Mouse (Mus musculus) ES-CJ7 (cell line): ENCODE results near the gene Cntd1.
A peak's percentile ranks its signal among the peaks of the same experiment; 100 is the strongest.
"Not testable (repeated sequence)": the region's sequence is repeated elsewhere in the genome, so short reads cannot be mapped to it uniquely, and the experiment has no call there.

Experiments used
- DNase-seq: peaks from one replicate; pipeline ENCODE4 v3.0.0; 2011; ENCODE audit warnings: low read depth, low spot score

Cntd1 gene

DNA sequence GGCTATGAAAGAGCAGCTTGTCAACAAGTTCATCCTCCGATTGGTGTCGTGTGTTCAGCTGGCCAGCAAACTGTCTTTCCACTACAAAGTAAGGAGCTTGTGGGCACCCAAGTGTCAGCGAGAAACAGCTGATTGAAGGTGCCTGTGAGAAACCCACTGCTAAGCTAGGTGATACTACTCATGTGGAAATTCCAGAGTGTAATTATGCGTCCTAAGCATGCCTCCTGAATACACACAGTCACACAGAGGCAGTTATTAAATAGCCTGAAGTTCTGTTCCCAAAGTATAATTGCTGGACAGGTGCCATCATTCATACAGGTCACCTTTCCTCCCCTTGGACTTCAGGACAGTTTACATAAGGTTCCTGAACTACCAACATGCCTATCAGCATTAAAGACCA is 5.0 kb downstream of the Cntd1 start:
- DNase-seq, result no peak

DNA sequence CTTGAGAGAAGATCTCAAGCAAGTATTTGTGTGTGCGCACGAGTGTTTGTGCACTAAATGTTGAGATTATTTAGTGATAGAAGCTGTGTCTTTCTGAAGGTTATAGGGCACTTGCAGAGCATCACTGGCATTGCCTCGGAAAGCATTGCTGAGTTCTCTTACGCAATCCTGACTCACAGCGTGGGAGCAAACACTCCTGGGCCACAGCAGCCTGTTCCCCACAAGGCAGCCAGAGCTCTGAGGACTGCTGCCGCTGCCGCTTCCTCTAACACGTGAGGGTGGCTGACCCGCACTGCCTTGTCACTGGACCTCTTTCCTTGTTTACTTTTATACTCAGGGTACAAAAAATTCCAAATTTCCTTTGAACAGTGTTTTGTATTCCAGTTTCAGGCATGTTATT is 8.5 kb downstream of the Cntd1 start:
- no peak for DNase-seq

DNA sequence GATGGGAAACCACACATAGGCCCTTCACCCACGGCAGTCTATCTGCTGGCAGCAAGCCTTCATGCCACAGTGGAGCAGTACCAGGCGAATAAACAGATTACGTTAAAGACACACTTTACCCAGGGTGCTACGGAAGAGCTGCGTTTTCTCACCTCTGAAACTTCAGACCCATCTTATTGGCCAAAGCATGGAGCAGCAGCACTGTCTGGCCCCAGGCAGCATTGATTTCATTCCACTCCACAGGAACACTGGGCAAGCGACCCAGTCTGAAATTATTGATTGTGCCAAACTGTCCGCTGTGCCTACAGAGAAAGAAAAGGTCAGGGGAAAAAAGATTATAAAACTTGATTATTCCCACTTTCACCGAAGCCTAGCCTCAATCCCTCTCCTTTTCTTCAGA is 12.4 kb downstream of the Cntd1 start:
- no peak for DNase-seq

DNA sequence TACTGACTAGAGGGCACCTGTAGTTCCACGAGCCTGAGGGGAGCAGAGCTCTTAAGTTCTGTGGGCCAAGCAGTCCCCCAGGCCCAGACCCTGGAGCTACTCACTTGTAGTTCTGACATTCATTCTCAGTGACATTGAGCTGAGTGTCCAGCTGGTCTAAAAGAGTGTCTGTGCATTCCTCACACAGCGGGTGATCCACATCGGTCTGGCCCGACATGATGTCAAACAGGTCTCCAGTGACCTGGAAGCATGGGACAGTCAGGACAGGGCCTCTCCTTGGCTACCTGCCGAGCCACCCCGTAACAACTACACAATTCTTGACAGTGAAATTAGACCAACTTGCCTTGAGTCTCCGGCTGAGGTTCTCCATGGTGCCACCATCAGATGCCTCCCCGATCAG is 16.4 kb downstream of the Cntd1 start:
- DNase-seq, result no peak

DNA sequence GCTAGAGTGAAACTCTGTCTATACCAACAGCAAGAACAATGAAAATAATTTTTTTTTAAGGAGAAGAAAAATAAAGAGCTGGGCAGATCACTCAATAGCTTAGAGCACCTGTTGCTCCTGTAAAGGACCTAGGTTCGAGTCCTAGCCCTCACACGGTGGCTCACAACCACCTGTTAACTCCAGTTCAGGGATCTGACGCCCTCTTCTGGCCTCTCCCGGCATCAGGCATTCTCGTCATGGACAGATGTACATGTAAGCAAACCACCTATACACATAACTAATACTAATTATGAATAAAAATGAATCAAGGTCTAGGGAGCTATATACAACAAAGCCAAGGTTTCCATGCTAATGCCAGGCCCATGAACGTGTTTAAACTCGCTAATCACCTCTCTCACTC is 22.1 kb downstream of the Cntd1 start:
- DNase-seq, result peak; percentile 53

DNA sequence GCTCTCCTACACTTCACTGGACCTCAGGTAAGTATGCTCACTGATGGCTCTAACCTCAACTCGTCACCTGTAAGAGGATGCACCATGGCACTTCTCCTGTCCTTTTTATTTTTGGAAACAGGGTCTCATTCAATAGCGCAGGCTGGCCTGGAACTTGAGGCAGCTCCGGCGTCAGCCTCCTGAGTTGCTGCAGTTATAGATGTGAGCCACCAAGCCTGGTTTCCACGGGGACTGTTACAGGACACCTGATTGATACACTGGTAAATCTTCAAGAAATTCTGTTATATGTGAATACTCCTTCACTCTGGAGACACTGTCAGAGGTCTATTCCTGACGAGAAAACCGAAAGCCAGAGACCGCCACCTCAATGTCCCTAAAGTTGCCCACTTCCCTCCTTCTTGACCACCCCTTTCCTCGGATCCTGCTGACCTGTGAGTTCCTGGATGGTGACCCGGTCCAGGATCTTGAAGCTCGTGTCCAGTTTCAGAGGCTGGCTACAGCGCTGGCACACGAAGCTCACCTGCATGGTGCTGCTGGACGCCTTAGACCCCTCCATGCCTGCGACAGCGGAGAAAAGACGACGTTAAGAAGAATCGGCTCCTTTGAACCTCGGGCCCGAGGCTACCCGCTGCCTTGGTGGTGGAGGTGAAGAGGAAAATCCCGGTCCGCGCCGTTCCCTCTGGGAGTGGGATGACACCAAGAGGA is 22.6 kb downstream of the Cntd1 start:
- DNase-seq, result no peak

DNA sequence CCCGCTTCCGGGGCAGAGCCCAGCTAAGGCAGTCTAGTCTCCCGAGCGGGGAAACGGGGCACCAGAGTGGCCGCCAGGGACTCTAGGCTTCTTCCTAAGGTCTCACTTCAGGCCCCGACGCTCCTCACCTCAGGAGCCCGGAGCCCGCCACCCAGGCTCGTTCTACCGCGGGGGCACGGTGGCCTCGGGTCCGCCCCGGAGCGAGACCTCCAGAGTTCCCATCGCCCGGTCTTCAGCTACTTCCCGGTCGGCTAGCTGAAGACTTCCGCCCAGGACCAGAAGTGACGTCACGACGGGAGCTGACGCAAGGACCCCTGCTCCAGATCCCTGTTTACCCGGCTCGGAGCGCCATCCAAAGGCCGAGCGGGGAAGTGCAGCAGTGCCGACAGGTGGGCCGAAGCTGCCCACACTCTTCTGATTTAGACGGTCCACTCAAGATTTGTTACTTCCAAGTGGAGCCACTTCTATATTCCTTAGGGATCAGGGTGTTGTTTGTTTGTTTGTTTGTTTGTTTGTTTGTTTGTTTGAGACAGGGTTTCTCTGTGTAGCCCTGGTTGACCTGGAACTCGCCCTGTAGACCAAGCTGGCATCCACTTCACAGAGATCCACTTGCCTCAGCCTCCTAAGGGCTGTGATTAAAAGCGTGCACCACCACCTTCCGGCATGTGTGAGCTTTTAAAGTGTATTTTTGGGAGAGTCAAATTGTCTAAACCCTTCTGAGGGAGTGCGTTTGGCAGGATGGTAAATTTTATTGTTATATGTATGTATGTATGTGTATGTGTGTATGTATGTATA is 23.4 kb downstream of the Cntd1 start, which contains the start of gene Becn1:
TSS of gene Becn1 (minus strand) at position 283 of the 795 bp plus-strand sequence.
- DNase-seq, result peak; percentile 96

DNA sequence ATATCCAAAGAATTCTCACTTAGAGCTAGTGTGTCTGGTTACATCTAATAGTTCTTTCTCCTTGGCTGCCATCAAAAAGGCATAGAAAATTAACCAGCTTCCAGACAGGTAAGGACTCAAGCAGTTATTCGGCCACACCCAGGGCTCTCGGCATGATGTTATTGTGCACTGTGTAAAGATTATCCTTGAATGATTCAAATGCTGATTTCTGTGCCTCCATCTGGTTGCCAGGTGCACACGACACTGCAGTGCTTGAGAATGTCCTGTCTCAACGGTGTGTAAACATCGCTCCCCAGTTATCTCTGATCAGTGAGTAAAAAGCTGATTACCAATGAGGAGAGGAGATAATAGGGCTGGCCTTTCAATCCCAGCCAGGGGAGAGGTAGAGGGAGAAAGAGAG is 28.9 kb downstream of the Cntd1 start:
- peak; percentile 84 for DNase-seq

DNA sequence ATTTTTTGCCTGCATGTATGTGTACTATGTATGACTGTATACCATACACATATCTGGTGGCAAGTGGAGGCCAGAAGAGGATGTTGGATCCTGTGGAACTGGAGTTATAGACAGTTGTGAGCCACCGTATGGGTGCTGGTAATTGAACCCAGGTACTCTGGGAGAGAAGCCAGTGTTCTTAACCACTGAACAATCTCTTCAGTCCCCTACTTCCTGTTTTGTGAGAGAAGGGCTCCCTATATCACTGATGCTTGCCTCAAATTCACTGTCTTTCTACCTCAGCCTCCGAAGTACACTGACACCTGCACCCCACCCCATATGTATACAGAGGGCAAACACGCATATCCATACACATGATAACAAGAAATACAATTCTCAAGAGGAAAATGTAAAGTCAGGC is 32.3 kb downstream of the Cntd1 start:
- DNase-seq, result no peak

DNA sequence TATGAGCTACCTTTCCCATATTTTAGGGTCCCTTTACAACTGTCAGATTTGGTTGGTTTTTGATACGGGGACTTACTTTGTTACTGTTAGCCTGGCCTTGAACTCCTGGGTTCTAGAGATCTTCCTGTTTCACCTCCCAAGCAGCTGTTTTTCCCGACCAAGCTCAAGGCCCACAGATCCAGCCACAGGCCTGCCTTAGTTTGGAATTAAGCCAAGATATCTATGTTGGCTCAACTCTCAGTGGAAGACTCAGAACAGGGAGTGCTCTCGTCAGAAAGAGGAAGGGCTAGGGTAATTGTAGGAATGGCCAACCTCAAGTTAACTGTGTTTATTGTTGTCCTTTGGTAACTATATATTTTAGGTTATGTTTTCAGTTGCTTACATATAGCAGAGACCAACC is 33.3 kb downstream of the Cntd1 start:
- no peak for DNase-seq

DNA sequence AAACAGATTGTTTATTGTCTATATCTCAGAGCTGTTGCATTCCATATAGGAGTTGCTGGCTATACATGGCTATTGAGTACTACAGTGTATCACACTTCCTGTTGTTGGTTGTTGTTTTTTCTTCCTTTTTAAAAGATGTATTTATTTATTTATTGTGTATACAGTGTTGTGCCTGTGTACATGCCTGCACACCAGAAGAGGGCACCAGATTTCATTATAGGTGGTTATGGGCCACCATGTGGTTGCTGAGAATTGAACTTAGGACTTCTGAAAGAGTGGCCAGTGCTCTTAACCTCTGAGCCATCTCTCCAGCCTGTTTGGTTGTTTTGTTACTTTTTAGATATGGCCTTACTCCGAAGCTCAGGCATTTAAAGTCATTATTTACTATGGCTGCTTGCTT is 35.8 kb downstream of the Cntd1 start:
- no peak for DNase-seq

DNA sequence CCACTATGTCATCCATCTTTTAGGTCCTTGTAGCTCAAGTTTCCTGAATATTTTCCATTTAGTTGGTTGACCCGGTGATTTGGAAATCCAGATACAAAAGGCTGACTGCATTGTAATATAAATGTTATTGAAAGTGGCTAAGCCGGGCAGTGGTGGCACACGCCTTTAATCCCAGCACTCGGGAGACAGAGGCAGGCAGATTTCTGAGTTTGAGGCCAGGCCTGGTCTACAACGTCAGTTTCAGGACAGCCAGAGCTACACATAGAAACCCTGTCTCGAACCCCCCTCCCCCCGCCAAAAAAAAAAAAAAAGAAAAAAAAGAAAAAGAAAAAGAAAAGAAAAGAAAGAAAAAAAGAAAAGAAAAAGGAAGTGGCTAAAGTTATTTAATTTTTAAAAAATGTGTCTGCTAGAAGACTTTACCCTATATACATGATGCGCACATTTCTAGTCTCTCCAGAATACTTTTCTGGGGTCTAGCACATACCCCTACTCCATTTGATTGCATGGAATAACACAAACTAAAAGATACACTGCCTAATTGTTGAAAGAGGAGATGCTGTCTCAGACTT is 36.4 kb downstream of the Cntd1 start:
- DNase-seq, result no peak

DNA sequence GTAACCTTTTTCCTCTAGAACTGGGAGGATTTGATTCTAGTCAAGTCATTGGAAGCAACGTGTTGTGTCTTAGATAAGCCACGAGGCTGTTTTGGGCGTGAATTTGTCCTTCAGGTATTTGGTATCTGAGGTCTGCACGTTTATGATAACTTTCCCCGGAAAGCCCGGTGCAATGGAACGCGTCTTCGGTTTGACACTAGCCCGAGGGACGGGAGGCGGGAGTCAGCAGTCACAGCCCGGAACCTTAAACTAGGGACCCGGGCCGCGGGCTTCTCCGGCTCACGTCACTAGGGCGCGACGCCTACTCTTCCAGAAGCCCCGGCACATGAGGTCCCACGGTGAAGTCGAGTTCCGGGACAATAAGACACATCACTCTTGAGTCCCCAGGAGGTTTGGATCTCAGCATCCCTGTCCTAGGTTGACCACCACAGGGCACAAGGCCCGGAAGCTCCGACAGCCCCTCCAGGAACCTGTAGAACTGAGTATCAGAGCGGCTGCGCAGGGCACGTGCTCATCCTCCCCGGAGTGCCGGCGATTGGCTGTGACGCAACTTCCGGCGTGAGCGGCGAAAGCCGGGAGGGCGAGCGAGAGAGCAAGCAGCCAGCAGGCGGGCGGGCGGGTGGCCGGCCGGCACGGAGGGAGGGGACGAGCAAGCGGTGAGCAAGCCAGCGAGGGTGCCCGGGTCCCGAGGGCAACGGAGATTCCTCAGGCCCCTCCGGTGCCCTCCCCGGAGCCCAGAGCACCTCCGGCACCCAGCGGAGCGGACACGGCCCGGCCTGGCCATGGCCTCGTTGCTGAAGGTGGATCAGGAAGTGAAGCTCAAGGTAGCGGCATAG is 37.1 kb downstream of the Cntd1 start, which contains the start of gene Psme3:
TSS of gene Psme3 (plus strand) at position 549 of the 836 bp plus-strand sequence.
- DNase-seq, result peak; percentile 92

DNA sequence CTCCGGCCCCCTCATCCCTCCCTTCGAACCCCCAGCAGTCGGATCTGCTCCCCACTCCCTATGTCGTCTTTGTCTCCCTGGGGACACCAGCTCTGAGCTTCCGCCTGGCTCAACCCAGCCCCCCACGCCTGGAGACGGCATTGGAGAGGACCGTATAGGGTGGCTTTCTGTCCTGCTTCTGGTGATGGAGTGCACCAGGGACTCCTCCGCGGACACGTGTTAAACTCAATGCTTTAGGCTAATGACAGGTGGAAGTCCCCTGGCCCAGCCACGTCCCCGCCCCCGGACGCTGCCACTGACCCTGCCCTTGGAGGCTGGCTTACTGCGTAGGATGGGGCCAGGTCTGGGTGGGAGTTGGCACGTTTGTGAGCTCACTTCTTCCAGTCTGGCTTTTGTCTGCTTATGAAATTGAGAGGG is 37.7 kb downstream of the Cntd1 start:
- no peak for DNase-seq

DNA sequence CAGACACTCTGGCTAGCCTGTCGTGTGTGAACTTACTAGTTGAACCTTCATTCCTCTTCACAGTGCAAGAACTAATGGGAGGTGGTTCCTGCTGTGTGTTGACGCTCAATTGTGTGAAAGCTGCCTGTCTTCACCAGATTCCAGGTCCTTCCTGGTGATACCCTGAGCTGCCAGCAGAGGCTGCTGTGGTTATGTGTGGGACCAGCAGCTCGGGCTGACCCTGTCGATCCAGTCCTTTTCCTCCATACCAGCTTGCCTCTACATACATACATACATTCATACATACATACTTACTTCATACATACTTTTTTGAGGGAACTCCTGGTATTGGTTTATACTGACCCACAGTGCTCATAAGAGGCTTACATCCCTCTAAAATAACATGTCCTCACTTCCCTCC is 44.8 kb downstream of the Cntd1 start:
- DNase-seq, result peak; percentile 83

DNA sequence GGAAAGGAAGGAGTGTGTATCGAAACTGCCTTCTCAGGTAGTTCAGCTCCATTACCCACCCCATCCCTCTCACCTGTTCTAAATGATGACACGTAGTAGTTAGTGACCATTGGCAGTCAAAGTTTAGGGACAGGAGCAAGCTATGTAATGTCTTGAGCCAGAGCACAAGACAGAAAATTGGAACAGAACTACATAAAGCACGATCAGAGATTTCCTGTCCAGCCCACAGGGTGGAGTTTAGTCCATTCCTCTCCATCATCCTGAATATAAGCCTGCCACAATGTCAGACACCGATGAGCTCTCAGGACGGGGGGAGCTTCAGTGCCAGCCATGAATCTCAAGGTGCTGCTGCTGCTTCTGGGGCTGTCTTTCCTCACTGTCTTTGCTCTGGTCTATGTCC is 46.0 kb downstream of the Cntd1 start, which contains the start of gene Aoc2:
TSS of gene Aoc2 (plus strand) at position 301 of the 400 bp plus-strand sequence.
- DNase-seq, result no peak

DNA sequence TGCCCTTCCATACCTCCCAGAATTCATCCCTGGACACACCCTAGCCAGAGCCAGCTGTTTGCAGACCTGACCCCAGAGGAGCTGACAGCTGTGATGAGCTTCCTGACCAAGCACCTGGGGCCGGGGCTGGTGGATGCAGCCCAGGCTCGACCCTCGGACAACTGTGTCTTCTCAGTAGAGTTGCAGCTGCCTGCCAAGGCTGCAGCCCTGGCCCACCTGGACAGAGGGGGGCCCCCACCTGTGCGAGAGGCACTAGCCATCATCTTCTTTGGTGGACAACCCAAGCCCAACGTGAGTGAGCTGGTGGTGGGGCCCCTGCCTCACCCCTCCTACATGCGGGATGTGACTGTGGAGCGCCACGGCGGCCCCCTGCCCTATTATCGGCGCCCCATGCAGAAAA is 46.4 kb downstream of the Cntd1 start:
- DNase-seq, result not testable (repeated sequence)

DNA sequence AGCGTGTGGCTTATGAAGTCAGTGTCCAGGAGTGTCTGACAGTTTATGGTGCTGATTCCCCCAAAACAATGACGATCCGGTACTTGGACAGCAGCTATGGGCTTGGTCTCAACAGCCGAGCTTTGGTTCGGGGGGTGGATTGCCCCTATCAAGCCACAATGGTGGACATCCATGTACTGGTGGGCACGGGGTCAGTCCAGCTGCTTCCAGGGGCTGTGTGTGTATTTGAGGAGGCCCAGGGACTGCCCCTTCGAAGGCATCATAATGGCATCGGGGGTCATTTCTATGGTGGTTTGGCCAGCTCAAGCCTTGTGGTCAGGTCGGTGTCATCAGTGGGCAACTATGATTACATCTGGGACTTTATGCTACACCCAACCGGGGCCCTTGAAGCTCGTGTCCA is 47.3 kb downstream of the Cntd1 start:
- DNase-seq, result no peak

DNA sequence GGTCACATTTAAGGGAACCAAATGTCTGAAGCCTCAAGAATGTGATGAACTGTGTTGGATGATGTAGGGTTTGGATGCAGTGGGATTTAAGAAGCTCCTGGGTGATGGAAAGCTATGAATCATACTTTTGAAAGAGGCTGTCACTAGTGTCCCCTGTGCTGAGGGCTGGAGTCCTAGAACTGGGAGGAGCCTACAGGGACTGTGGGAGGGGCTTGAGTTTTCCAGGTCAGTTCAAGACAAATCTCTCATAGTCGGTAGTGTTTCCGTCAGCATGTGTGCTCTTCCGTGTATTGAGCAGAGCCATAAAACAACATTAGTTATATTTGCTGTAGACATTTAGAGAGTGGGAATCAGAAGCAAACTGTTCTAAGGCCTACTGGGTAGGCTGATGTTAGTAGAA is 48.5 kb downstream of the Cntd1 start:
- no peak for DNase-seq

DNA sequence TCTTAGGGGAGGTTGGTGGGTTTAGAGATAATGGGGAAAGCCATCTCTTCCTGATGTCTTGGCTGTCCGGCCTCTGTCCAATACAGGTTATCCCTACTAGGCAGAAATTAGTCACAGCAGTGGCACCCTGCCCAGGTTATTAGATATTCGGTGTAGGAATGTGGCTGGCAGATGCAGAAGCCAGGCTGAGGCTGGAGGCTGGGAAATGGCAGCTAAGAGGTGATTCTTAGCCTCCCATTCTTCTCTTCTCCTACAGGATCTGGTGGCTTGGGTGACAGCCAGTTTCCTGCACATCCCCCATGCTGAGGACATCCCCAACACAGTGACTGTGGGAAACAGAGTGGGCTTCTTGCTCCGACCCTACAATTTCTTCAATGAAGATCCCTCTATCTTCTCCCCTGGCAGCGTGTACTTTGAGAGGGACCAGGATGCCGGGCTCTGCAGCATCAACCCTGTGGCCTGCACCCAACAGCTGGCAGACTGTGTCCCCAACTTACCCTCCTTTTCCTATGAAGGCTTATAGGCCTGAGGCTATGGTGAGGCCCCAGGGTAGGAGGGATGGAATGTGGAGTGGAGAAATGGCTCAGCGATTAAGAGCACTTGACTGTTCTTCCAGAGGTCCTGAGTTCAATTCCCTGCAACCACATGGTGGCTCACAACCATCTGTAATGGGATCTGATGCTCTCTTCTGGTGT is 50.3 kb downstream of the Cntd1 start:
- DNase-seq, result no peak

DNA sequence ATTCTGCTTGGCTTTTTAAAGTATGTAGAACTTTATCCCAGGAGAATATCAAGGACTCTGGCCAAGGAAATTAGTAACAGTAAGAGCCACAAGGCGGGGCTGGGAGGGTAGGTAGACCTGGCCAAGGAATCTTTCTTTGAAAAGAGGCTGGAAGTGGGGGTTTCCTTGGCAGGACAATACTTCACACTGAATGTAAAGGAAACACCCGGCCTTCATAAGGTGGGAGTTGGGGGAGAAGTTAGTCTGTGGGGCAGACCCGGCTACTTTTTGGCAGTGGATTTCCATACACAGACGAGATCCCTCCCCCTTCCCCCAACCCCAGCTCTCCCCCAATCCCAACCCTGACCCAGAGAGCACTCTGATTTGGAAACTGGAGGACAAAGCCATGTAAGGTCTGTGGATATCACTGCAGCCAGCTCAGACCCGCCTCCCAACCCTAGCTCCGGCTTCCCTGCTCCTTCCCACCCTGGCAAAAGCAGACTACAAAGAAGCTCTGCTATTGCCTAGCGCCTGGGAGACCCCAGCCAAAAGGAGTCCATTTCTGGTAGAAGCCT is 51.6 kb downstream of the Cntd1 start, which contains the start of gene Aoc3:
TSS of gene Aoc3 (plus strand) at position 235 of the 554 bp plus-strand sequence.
- no peak for DNase-seq
